Comparison of ENCODE assay signal across 16 mouse cellular contexts in the genomic region with DNA sequence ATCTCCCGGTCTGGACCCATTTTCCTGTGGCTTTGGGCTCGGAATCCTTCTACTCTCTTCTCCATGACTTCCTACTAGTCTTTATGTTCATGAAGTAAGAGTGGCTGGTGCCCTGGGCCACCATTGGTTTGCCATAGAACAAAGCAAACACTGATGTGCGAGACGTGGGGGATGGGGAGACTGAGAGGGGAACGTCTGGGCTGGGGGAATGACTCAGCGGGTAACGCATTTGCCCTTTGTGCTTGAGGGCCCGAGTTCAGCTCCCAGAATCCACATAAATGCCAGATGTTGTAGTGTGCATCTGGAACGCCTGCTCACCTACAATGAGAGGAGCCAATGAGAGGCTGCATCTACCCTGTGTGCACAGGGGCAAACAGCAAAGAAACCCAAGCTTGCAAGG. TPM values are rescaled to one million over a fixed set of nuclear protein-coding genes. Genes with fewer than 3 reads are reported as not detected.
A peak's percentile ranks its signal among the peaks of the same experiment; 100 is the strongest.
DNase-seq lines count a peak whose midpoint lies in the region; ATAC-seq and TF ChIP-seq lines count a peak whose summit lies in the region.
"Had no signal": no experiment of that assay in that cellular context is flagged by ENCODE, and none has a peak within 500 bp of the region (broad histone marks: within the 10 kb centered on the region; RNA-seq: fewer than 3 reads in every experiment).

No protein-coding gene starts in this region.

- no peak for ATAC-seq in midbrain, embryonic 11.5 days (ENCODE audit: low FRiP score)
- ATAC-seq: hindbrain, embryonic 16.5 days; midbrain, embryonic 16.5 days had no signal

- H3K27ac ChIP-seq in midbrain, embryonic 10.5 days (replicated peaks), result peak overlapping the region; percentile 42
- no peak overlapping the region for H3K27ac ChIP-seq in midbrain, embryonic 11.5 days (ENCODE audit: low read depth, low read length)
- H3K27ac ChIP-seq: embryonic facial prominence, embryonic 13.5 days; lung, embryonic 15.5 days had no signal

- H3K4me3 ChIP-seq in midbrain, embryonic 10.5 days, result no peak overlapping the region
- H3K4me3 ChIP-seq in midbrain, embryonic 11.5 days (ENCODE audit: low read depth, low read length), result no peak overlapping the region
- H3K4me3 ChIP-seq: embryonic facial prominence, embryonic 13.5 days; lung, embryonic 15.5 days had no signal

- no peaks in the 10 kb centered on the region for H3K27me3 ChIP-seq in midbrain, embryonic 10.5 days (ENCODE audit: low read depth, poor library complexity, severe bottlenecking)
- H3K27me3 ChIP-seq in midbrain, embryonic 11.5 days (ENCODE audit: control insufficient read depth, insufficient read depth, low read length), result no peaks in the 10 kb centered on the region
- H3K27me3 ChIP-seq: embryonic facial prominence, embryonic 13.5 days; lung, embryonic 15.5 days had no signal

- H3K9ac ChIP-seq in midbrain, embryonic 11.5 days (ENCODE audit: low read length), result no peak overlapping the region
- H3K9ac ChIP-seq: embryonic facial prominence, embryonic 13.5 days; lung, embryonic 15.5 days had no signal

- H3K4me1 ChIP-seq in midbrain, embryonic 10.5 days, result peaks cover 8% of the 10 kb centered on the region
- 0 out of 2 replicates have a peak, but pooled peaks cover 4% of the 10 kb centered on the region for H3K4me1 ChIP-seq in midbrain, embryonic 11.5 days (ENCODE audit: control insufficient read depth, insufficient read depth, low read length)

- DNase-seq in midbrain, embryonic 10.5 days (ENCODE audit: low spot score), result peak; percentile 36
- DNase-seq in midbrain, embryonic 11.5 days (ENCODE audit: low spot score, missing footprints), result no peak
- peak; percentile 31 for DNase-seq in brain, embryonic 14.5 days (ENCODE audit: low read depth)
- peak; percentile 39 for DNase-seq in hindlimb bud, embryonic 11.5 days (ENCODE audit: extremely low spot score, low read depth, low spot score)
- DNase-seq in yolk sac, embryonic 10.5 days (ENCODE audit: low spot score), result peak; percentile 72
- DNase-seq in right cerebral cortex, adult 2 months (ENCODE audit: low spot score in 2 of 2), result no peak
- DNase-seq in layer of hippocampus, adult 9-11 months, result no peak
- DNase-seq: adrenal gland, postnatal 10 days; cerebellum, adult 11 months; kidney, postnatal 10 days; thymus, postnatal 25 days had no signal

- no peak for TF ChIP-seq POLR2A in brain, embryonic 14.5 days (IDR thresholded peaks at IDR 0.05; ENCODE audit: borderline replicate concordance, extremely low read depth, insufficient read depth, insufficient read length, poor library complexity, severe bottlenecking)

- H3K4me2 ChIP-seq in midbrain, embryonic 11.5 days, result no peak overlapping the region
- H3K4me2 ChIP-seq: embryonic facial prominence, embryonic 13.5 days; heart, embryonic 11.5 days; lung, embryonic 15.5 days had no signal

- 40% methylated on average over 9 of the region's 9 CpGs for WGBS in midbrain, embryonic 10.5 days
- 33% methylated on average over 9 of the region's 9 CpGs for WGBS in midbrain, embryonic 11.5 days

- no peak for TF ChIP-seq CTCF in brain, embryonic 14.5 days (IDR thresholded peaks at IDR 0.05; ENCODE audit: borderline replicate concordance, extremely low read depth, insufficient read depth, insufficient read length)

- H3K36me3 ChIP-seq in midbrain, embryonic 10.5 days, result no peaks in the 10 kb centered on the region
- H3K36me3 ChIP-seq in midbrain, embryonic 11.5 days (ENCODE audit: control insufficient read depth, insufficient read depth, low read length), result no peaks in the 10 kb centered on the region
- H3K36me3 ChIP-seq: embryonic facial prominence, embryonic 13.5 days; lung, embryonic 15.5 days had no signal

- H3K9me3 ChIP-seq in midbrain, embryonic 10.5 days (replicated peaks), result 0 out of 2 replicates have a peak, but pooled peaks cover 3% of the 10 kb centered on the region
- no peaks in the 10 kb centered on the region for H3K9me3 ChIP-seq in midbrain, embryonic 11.5 days (ENCODE audit: control insufficient read depth, low read length)
- H3K9me3 ChIP-seq: embryonic facial prominence, embryonic 13.5 days; lung, embryonic 15.5 days had no signal

RNA-seq across cellular contexts. Expression of gene Irf2bp2, which starts 36.4 kb away (rescaled TPM):
- 3.8 and 4.0 TPM in 2 replicates for polyA plus RNA-seq in midbrain, embryonic 10.5 days (2016; fragmentation: Nextera tagmentation; extraction: Ambion mirVana)
- polyA plus RNA-seq in midbrain, embryonic 11.5 days (2014; fragmentation: Nextera tagmentation; extraction: Ambion mirVana), result 4.4 and 4.5 TPM in 2 replicates
- 37.3 and 39.6 TPM in 2 replicates for polyA plus RNA-seq in brain, embryonic 14.5 days (2012; rRNA removed)

Comparison
In these comparisons a context has a peak if more than half of its experiments do, and no peak if none do; other contexts are left out.
1. DNase-seq: peak in midbrain, embryonic 10.5 days (single experiment), brain, embryonic 14.5 days (single experiment), hindlimb bud, embryonic 11.5 days (single experiment) and yolk sac, embryonic 10.5 days (single experiment); none in midbrain, embryonic 11.5 days (single experiment), right cerebral cortex, adult 2 months (0 of 2) and layer of hippocampus, adult 9-11 months (single experiment).